Mouse (Mus musculus) heart, adult 2 months (tissue): ENCODE results near the gene Gm37240. TPM values are rescaled to one million over a fixed set of nuclear protein-coding genes. Genes with fewer than 3 reads are reported as not detected.

Experiments
- DNase-seq, 2 experiments: peaks; one replicate each; pipeline ENCODE4 v3.0.0; 2021
- H3K27ac ChIP-seq: fragments of 200-600 bp; 2 replicates; pipeline ENCODE4 v1.8.1; 2022
- H3K27me3 ChIP-seq: fragments of 200-500 bp; 2 replicates; pipeline ENCODE4 v1.6.1; 2012; ENCODE audit warnings: mild to moderate bottlenecking, low read length, inconsistent platforms, mixed read lengths; ENCODE audit not compliant: control insufficient read depth, insufficient read depth
- H3K36me3 ChIP-seq: fragments of 200-500 bp; 2 replicates; pipeline ENCODE4 v1.6.1; 2012; ENCODE audit warnings: low read length, inconsistent platforms; ENCODE audit not compliant: control insufficient read depth, insufficient read depth
- H3K4me1 ChIP-seq: fragments of 200-500 bp; 2 replicates; pipeline ENCODE4 v1.6.1; 2011; ENCODE audit warnings: low read length; ENCODE audit not compliant: control insufficient read depth, insufficient read depth
- H3K4me3 ChIP-seq: fragments of 200-600 bp; 2 replicates; pipeline ENCODE4 v1.8.1; 2022
- H3K79me2 ChIP-seq: fragments of 200-500 bp; replicated peaks from 2 replicates; pipeline ENCODE4 v1.6.1; 2012; ENCODE audit warnings: mild to moderate bottlenecking, inconsistent platforms, low read length, moderate library complexity, mixed read lengths; ENCODE audit not compliant: control insufficient read depth, insufficient read depth
- H3K9ac ChIP-seq: fragments of 200-500 bp; 2 replicates; pipeline ENCODE4 v1.6.1; 2012; ENCODE audit warnings: low read depth, mild to moderate bottlenecking, control low read depth, inconsistent platforms, low read length, mixed read lengths
- CTCF ChIP-seq: fragments of 200-600 bp; IDR thresholded peaks from 2 replicates; pipeline ENCODE4 v1.8.1; 2022; ENCODE audit warnings: antibody characterized with exemption, mild to moderate bottlenecking, moderate library complexity
- EP300 ChIP-seq: fragments of 200-500 bp; IDR thresholded peaks from 2 replicates; pipeline ENCODE4 v1.6.1; 2011; ENCODE audit warnings: low read depth, low read length, control low read depth; ENCODE audit not compliant: insufficient read depth
- POLR2A ChIP-seq: fragments of 200-500 bp; IDR thresholded peaks from 2 replicates; pipeline ENCODE4 v1.6.1; 2011; ENCODE audit warnings: mild to moderate bottlenecking, low read depth, low read length, control low read depth; ENCODE audit not compliant: insufficient read depth
- WGBS: fragments of 180-500 bp; shearing (Covaris S2); methylation state at CpG from one replicate; pipeline ENCODE4 v1.1.7; 2018; 5-methylcytosine and 5-hydroxymethylcytosine counted together
- intact Hi-C: fragments of 180-260 bp; cut with DNase I; formaldehyde crosslinking; loops from one replicate; pipeline ENCODE4 v1.15.1; 2025
- polyA plus RNA-seq: library from polyadenylated mRNA; depleted of rRNA; stranded (reverse); fragments of >200 nt; gene quantifications from 2 replicates; pipeline ENCODE4 v1.2.3, GENCODE M21; 2012
- total RNA-seq, 2 experiments: library from RNA; stranded (reverse); gene quantifications; 2 replicates each; pipeline ENCODE4 v1.2.3; 2021

Gene Gm37240
- total and polyA plus RNA-seq, 3 experiments = 25.0 to 45.3 (median 36.6) TPM

GRCm38 (mm10) chr3:84479293-84480005 lies 1407.9 kb downstream of the Gm37240 start:
- peak; percentile 58 to 64 for DNase-seq
- TF ChIP-seq CTCF (0 out of 2 replicates have a peak, but pooled peaks have one; percentile 24), EP300 (no peak), POLR2A (no peak)
- H3K27ac ChIP-seq = no peak overlapping the region
- intact Hi-C loops = loop anchor here (2.0 kb wide), 1 partner anchor 63 kb away; no protein-coding TSS in a partner anchor
- peak overlapping the region; percentile 70 for H3K9ac ChIP-seq
- 1% methylated on average over 61 of the region's 61 CpGs for WGBS
- peaks cover 3% of the 10 kb centered on the region for H3K27me3 ChIP-seq
- no peaks in the 10 kb centered on the region for H3K36me3 ChIP-seq
- H3K4me1 ChIP-seq = peaks cover 2% of the 10 kb centered on the region; the same call in 1 of the 2 replicates
- no peaks in the 10 kb centered on the region for H3K79me2 ChIP-seq
- H3K4me3 ChIP-seq = peak overlapping the region; percentile 58

DNA sequence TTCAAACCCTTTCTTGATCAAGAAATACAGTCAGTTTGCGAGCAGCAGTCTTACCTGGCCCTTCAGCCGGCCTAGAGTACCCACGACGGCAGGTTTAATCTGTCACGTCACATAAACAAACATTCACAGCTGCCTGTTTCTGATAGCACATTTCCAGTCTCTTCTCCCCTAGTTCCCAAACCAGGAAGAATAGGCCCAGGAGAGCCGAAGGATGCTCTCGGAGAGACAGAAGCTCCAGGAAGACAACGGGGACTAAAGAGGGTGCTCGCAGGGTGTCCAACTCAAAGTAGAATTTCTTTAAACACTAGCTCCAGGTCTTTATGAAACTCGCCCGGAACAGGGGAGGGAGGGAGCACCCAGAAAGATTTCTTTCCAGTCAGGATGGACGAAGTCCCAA lies 1408.4 kb downstream of the Gm37240 start:
- H3K4me3 ChIP-seq = peak overlapping the region; percentile 58
- H3K4me1 ChIP-seq = peaks cover 2% of the 10 kb centered on the region; the same call in 1 of the 2 replicates
- H3K27me3 ChIP-seq = peaks cover 3% of the 10 kb centered on the region
- WGBS = 36% methylated on average over 12 of the region's 12 CpGs
- no peaks in the 10 kb centered on the region for H3K36me3 ChIP-seq
- DNase-seq = no peak
- H3K9ac ChIP-seq = peak overlapping the region; percentile 70; the same call in 1 of the 2 replicates
- no peaks in the 10 kb centered on the region for H3K79me2 ChIP-seq
- intact Hi-C loops = no loop called here
- no peak overlapping the region for H3K27ac ChIP-seq
- TF ChIP-seq POLR2A = no peak
- TF ChIP-seq EP300 = no peak
- no peak for TF ChIP-seq CTCF

- H3K79me2 ChIP-seq = no peaks in the 10 kb centered on the region
- TF ChIP-seq POLR2A (no peak), EP300 (no peak), CTCF (no peak)
- H3K4me1 ChIP-seq = peaks cover 2% of the 10 kb centered on the region; the same call in 1 of the 2 replicates
- intact Hi-C loops = no loop called here
- H3K27ac ChIP-seq = no peak overlapping the region
- no peak overlapping the region for H3K4me3 ChIP-seq
- H3K27me3 ChIP-seq = peaks cover 3% of the 10 kb centered on the region
- no peak overlapping the region for H3K9ac ChIP-seq
- 54% methylated on average over 7 of the region's 7 CpGs for WGBS
- DNase-seq = no peak
- H3K36me3 ChIP-seq = no peaks in the 10 kb centered on the region
Observed at GRCm38 (mm10) chr3:84478195-84478594, 1409.1 kb downstream of the Gm37240 start.

DNA sequence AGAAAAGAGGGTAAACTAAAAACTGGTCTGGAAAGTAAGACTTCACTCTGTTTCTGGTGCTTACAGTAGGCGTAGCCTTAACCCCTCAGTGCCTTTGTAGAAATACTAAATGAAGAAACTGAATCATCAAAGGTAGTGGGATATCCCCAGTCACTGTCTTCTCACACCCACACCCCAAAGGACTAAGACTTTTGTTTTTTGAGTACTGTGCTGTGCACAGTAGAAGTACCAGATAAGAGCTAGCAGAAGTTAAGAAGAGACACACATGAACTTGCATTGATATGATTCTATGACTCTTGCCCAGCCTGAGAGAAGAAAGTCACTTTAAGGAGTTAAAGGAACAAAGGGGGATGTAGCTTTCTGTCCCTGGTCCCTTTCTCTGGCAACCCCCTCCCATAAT lies 1409.8 kb downstream of the Gm37240 start:
- no peaks in the 10 kb centered on the region for H3K36me3 ChIP-seq
- peaks cover 4% of the 10 kb centered on the region for H3K4me1 ChIP-seq
- H3K9ac ChIP-seq = no peak overlapping the region
- no peak for TF ChIP-seq POLR2A
- TF ChIP-seq EP300 = no peak
- TF ChIP-seq CTCF = no peak
- no peak overlapping the region for H3K27ac ChIP-seq
- intact Hi-C loops = no loop called here
- WGBS = 100% methylated on average over 1 of the region's 1 CpGs
- H3K27me3 ChIP-seq = peaks cover 3% of the 10 kb centered on the region
- no peaks in the 10 kb centered on the region for H3K79me2 ChIP-seq
- no peak overlapping the region for H3K4me3 ChIP-seq
- no peak for DNase-seq

DNA sequence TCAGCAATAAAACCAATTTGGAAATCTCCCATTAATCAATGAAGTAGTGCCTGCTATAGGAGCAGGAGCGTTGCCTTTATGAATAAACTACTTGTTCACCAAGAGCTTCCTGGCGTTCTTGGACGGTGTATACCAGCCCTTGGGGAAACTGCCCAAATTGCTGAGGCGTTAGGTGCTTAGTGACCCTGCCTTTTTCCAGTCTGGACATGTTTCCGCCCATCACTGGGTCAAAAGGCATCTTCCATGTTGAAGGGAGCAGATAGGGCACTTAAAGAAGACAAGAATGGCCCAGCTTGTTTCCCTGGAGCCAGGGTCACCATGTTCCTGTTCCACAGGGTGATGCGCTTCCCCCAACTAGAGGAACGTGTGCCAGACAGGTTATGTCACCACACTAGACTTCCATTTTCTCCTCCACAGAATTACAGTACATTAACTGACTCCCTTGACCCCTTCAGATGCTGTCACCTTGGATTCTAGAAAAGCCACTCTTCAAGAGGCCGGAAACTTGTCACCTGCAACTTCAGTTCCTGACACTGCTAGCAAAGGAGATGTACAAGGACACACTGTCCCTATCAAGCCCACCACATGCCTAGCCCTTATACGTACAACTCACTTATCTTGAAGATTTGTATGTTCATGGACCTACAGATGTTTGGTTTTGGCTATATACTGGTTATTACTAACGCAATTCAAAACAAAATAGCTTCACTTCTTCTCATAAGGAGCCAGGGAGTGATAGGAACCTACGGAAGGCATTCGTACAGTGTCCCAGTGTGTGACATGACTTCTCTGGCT lies 1412.1 kb downstream of the Gm37240 start:
- Histone ChIP-seq H3K9ac (no peak overlapping the region), H3K27me3 (peaks cover 3% of the 10 kb centered on the region), H3K79me2 (no peaks in the 10 kb centered on the region), H3K36me3 (no peaks in the 10 kb centered on the region), H3K4me1 (peaks cover 2% of the 10 kb centered on the region), H3K27ac (no peak overlapping the region), H3K4me3 (no peak overlapping the region)
- WGBS = 93% methylated on average over 12 of the region's 12 CpGs
- TF ChIP-seq CTCF (no peak), EP300 (no peak)
- intact Hi-C loops = no loop called here
- DNase-seq = no peak

- no peak overlapping the region for H3K27ac ChIP-seq
- H3K27me3 ChIP-seq = peaks cover 1% of the 10 kb centered on the region
- H3K36me3 ChIP-seq = no peaks in the 10 kb centered on the region
- intact Hi-C loops = no loop called here
- no peak for TF ChIP-seq CTCF
- no peak for TF ChIP-seq EP300
- no peak for TF ChIP-seq POLR2A
- no peak overlapping the region for H3K9ac ChIP-seq
- no peak overlapping the region for H3K4me3 ChIP-seq
- WGBS = 65% methylated on average over 6 of the region's 6 CpGs
- DNase-seq = no peak
- H3K4me1 ChIP-seq = peaks cover 2% of the 10 kb centered on the region
- H3K79me2 ChIP-seq = no peaks in the 10 kb centered on the region
Observed at GRCm38 (mm10) chr3:84474398-84474797, 1412.9 kb downstream of the Gm37240 start.
